Mouse (Mus musculus): ENCODE data around the gene Nop56.
A peak's percentile ranks its signal among the peaks of the same experiment; 100 is the strongest.

Gene Nop56

DNA sequence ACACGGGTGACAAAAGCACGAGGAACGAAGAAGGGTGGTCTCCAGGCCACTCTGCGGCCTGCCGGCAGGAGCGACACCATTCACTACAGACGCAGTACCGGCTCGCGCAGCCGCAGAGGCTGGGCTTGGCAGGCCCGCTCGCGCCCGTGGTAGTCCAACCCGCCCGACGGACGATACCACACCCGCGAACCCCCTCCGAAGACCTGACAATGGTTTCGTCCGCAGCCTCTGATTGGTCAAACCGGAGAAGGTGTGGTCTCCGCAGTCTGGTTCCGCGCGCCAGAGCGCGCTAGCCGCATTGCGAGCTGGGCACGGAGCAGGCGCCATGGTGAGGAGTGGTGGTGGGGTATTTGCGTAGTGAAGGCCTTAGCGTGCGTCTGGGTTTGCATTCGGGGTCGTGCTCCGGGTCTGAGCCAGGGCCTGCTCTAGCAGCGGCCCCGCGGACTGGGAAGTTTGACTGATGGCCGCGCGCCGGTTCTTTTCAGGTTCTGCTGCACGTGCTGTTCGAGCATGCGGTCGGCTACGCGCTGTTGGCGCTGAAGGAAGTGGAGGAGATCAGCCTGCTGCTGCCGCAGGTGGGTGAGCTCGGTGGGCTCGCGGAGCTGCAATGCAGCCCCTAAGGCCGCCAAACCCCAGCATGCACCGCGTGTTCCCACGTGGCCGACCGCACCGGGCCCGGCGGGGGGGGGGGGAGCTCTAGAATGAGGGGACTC is at the start of gene Nop56:
Gene Nop56, plus strand, starts transcription at position 282 of the 713 bp plus-strand sequence.
- DNase-seq = peak; percentile 99 to 100

DNA sequence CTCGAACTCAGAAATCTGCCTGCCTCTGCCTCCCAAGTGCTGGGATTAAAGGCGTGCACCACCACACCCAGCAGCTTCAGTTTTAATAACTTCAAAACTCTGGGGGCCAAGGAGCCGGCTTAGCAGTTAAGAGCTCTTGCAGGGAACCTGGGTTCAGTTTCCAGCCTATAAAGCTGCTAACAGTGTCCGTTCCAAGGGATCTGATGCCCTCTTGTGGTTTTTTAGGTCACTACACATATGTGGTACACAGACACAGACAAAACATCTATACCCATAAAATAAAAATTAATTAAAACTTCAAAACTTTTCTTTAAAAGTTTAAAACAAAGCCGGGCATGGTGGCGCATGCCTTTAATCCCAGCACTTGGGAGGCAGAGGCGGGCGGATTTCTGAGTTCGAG is 27.3 kb upstream of the Nop56 start:
- peak; percentile 14 to 31 for DNase-seq

DNA sequence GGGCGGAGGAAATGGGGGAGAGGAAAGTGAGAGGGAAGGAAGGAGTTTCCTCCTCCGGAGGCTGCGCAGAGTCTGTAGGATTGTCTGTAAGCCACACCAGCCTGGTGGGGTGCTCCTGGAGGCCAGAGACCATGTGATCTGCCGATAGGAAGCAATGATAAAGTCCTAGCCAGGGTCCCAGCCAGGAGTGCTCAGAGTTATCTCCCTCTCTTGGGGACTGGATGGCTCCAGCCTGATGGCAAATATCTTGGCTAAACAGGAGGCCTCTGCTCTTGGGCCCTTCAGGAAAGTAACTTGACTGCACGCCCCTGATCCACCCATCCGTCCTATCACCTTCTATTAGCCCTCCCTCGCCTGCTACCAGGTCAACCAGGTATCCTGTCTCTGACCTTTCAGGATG is 26.0 kb upstream of the Nop56 start:
- no peak for DNase-seq

DNA sequence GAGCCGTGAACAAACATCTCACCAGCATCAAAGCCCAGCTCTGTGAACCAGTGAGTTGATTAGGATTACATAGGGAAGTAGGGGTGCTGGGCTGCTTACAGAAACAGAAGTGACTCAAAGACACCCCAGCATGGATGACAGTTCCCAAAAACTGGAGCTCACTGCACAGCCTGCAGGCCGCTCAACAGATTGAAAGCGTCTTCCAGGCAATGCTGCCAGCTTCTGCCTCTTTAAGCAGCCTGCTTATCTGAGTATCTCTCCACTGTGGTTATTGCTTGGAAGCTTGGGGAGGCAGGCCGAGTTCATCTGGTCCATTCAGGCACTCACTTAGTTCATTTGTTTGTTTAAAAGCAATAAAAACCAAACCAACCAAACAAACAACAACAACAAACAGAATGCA is 17.5 kb upstream of the Nop56 start:
- DNase-seq = no peak

DNA sequence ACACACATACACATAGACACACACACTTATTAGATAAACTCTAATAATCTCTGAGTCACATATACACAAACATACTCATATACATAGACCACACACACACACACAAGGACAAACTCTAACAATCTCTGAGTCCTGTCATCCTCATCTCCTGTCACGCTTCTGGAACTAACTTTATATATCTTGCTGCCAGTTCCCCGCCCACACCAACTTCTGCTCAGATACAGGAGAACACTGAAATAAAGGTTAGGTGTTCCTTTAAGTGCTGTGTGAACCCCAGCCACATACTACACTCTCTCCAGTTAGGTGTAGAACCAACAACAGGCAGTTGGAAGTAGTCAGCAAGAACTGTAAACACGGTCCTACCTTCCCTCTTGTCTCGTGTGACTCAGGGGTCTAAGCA is 13.4 kb upstream of the Nop56 start:
- no peak for DNase-seq

DNA sequence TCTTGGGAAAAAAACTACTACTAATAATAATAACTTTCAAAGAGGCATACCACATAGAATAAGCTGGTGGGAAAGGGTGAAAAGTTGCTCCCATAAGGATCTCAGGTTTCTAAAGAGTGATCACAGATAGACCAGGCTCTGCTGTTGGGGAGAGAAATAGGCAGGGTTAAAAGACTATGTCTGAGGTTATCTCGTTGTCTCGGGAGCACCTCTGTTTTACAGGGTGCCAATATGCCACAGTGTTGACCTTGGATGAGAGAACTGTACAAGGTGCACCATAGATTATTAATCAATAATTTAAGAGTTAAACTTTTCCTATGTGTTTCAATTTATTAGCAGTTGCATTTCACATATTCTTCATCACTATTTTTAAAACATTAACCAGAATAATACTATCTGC is 12.3 kb upstream of the Nop56 start:
- DNase-seq = no peak

DNA sequence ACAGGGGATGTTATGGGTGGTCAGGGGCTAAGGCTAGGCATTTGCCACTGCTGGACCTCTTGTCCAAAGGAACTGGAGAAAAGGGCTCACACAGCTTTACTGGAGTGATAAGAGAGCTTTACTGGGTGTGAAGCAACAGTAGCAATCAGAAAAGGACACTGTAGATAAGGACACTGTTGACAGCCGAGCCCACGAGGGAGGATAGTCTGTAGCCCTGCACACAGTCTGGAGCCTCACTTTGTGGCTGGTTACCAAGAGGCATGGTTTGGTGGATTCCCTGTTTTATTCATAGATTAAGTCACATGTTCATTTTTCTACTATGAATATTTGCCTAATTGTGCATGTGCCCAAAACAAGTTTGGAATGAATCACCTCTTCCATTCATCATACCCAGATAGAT is 11.8 kb upstream of the Nop56 start:
- no peak for DNase-seq

DNA sequence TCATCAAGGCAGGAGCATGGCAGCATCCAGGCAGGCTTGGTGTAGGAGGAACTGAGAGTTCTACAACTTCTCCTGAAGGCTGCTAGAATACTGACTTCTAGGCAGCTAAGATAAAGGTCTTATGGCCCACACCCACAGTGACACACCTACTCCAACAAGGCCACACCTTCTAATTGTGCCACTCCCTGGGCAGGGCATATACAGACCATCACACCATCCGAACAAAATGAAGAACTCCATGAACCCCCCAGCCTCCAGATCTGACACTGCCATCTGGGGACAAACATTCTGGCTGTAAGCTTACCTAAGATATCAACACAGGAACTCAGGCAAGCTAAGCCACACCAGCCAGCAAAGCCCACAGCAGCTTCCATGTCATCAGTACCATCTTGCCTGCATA is 8.7 kb upstream of the Nop56 start:
- no peak for DNase-seq

DNA sequence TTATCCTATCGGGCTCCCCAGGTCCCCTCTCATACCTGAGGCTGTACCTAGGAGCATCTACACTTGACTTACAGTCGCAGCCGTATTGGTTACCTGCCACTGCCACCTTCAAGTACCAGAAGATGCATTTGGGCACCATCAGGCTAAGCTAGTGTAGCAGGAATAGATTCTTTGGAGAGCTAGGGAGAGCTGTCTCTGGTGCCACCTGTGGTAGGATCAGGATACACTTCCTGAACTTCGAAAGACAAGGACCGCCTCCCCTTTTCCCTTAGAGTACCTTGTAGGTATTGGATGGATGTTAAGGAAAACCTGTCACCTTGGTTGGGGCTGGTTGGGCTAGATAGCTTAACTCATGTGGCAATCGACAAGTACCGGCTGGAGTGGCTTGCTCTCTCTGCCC is 6.2 kb upstream of the Nop56 start:
- DNase-seq = no peak

DNA sequence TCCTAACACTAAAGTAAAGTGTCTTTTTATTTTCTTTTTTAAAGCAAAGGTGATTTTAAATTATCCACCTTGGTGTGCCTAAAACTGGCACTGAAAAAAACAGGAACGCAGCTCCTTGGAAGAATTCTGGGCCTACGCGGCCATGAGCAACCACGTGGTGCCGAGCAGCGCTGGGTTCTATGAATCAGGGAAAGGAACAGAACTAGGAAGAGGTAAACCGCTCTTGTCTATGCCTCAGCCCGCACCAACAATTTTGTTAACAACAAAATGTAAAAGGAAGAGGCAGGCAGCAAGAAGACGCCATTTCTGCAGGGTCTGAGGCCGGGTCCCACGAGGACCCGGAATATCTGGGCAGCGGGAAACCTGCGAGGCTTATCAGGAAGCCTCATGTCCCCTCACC is 498 bp upstream of the Nop56 start:
- DNase-seq = no peak

DNA sequence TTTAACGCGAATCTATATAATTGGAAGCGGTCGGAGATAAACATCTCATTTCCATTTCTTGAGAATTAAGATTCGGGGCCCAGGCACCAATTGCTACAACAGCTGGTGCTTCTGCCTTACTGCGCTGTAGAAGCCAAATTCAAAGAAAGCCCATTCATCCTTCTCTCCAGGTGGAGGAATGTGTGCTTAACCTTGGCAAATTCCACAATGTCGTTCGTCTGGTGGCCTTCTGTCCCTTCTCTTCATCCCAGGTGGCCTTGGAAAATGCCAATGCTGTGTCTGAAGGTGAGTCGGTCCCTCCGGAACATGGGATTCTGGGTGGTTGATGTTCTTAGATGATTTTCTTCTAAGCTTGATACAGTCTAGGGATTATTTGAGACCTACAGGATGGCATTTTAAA is 632 bp downstream of the Nop56 start:
- no peak for DNase-seq

DNA sequence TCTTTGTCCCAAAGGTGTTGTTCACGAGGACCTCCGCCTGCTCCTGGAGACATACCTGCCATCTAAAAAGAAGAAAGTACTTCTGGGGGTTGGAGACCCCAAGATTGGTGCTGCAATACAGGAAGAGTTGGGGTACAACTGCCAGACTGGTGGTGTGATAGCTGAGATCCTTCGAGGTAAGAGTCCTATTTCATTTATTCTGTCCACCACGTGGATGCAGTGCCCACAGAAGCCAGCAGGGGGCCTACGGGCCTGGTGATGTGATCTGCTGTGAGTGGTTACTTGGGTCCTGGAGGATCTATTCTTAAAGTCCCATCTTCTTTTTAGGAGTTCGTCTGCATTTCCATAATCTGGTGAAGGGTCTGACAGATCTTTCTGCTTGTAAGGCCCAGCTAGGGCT is 1.4 kb downstream of the Nop56 start:
- DNase-seq = peak; percentile 44 to 69

DNA sequence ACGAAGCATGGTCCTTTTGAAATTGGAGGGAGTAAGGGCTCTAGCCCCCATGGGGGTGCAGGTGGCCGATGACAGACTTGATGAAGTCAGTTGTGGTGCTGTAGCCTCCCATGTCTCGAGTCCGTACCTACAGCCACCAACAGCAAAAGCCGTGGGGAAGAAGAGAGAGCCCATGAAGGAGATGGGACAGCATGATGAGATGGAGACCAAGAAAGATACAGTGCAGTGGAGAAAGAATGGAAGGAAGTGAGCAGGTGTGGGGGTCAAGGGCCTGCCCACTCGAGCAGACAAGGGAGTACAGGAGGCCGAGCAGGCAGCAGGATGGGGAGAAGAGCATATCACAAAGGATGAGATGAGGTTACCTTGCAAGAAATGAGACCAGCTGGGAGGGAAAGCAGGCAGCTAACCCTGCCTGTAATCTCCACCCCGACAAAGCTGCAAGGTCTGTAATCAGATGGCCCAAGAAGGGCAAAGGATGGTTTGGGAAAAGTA is 5.4 kb downstream of the Nop56 start:
- no peak for DNase-seq

DNA sequence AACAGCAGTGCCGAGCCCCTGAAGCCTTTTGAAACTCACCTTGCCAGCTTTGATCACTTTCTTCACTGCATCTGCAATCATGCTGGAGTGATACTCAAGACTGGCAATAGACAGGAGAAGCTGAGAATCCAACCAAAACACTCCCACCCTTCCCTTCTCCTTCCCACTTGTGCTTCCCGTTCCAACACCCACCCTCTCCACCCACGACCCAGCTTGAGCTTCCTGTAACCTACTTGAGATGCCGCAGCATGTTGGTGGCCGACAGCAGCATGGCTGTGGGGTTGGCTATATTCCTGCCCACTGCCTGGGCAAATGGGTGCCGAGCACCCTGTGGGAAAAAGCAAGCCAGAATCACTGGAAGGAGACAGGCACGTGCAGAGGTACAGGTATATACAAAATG is 6.0 kb downstream of the Nop56 start:
- no peak for DNase-seq

DNA sequence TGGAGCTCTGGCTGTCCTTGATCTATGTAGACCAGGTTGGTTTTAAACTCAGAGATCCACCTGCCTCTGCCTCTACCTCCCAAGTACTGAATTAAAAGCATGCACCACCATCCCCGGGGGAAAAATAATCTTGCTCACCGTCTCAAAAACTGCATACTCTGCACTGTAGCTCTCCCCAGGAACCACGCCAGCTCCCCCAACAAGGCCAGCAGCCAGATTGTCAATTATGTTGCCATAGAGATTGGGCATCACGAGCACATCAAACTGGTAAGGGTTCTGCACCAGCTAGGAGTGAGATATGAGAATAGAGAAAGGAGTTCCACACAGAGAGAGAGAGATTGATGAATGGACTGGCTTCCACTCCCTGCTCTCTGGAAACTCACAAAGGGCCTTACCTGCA is 6.6 kb downstream of the Nop56 start:
- no peak for DNase-seq

DNA sequence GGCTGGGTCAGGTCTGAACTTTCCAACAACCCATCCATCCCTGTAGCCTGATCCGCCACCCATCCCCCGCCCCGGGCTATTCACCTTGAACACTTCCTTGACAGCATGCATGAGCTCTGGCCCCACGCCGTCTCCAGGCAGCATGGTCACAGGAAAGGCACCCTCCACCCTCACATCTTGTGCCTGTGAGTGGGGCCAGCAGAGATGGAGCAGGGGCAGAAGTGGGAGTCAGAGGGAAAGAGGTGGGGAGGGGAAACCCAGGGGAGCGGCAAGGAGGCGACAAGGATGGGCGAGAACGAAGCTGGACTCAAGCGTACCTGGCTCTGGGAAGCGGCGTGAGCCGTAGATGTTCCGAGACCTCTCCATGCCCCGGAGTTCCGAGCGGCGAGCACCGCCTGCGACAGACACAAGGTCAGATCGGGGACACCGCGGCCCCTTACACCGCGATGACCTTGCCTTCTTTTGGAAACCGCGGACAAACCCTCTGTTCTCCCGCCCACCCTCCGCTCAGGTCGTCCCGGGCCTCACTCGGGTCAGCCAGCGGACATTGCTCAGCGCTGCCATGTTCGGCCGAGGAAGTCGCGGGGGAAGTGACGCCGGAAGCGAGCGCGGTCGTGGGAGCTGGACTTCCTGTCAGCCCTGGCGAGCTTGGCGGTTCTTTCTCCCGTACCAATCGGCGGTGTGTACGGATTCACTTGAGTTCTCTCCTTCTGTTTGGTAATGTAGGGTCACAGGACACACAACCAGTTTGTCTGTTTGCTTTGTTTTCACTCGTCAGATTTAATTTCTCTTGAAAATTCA is 9.8 kb downstream of the Nop56 start, which contains the start of gene Idh3b:
Gene Idh3b, minus strand, starts transcription at position 694 of the 801 bp plus-strand sequence.
- DNase-seq = peak; percentile 94 to 96

DNA sequence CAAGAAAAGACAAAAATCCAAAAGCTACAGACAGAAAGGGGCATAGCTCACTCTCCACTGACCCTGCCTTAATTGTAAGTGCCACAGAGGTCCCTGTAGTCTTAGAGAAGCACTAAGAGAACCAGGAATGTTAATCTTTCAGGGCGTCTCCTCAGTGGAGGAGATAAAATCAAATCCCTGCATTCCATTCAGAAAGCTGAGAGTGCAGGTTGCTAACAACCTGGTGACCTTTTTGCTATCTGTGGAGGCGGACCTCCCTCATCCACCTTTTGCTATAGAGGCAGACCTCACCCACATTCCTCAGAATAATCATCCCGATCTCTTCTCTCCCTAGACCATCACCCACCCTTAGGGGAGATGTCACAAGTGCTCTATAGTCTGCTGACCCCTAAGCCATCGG is 14.9 kb downstream of the Nop56 start:
- no peak for DNase-seq

DNA sequence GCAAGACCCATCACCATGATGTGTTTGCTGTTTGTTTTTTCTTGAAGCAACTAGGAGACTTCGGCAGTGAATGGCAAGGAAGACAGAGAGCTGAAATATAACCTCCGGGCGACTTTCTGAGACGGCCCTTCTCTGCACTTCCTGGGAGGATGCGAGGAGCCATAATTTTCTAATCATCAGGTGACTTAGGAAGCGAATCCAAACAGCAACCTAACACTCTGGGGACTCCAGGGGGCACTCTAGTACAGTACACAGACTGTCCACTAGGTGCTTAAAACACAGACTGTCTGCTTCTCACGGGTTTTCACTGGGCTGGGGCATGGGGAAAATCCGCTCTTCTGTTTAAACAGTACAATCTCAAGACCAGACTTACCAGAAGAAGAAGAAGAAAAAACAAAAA is 17.2 kb downstream of the Nop56 start:
- DNase-seq = peak; percentile 69 to 82

DNA sequence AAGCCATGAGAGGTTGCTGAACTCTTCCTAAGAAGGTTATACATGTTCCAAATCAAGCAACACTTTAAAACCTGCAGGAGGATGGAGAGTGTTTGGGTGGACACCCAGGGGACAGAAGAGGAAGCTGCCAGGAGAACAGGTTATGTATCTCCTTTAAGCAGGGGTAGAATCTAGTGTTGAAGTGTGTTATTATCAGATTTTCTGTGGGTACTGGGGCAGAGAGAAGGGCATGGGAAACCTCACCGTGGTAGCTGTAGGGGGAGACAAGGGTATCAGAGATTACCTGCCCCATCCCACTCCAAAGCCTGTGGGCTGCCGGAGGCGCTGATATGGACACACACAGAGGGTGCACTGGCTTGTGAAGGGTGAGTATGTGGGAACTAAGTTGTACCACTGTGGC is 18.8 kb downstream of the Nop56 start:
- DNase-seq = no peak

DNA sequence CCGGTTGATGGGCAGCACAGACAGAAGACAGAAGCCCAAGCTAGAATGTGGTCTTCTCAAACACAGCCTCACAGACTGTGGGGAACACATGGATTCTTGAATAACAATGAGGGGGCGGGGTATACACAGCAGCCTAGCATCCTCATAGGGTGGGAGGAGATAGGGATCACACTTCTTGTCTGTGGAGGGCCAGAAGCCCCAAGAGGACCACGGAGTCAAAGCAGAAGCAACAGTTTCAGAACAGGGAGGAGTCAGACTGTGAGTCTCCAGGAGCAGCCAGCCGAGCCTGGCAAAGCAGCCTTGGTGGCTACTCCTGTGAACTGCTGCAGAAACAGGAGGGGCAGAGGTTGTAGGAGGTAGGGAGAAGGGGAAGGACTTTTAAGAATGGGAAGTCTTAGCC is 19.3 kb downstream of the Nop56 start:
- no peak for DNase-seq

DNA sequence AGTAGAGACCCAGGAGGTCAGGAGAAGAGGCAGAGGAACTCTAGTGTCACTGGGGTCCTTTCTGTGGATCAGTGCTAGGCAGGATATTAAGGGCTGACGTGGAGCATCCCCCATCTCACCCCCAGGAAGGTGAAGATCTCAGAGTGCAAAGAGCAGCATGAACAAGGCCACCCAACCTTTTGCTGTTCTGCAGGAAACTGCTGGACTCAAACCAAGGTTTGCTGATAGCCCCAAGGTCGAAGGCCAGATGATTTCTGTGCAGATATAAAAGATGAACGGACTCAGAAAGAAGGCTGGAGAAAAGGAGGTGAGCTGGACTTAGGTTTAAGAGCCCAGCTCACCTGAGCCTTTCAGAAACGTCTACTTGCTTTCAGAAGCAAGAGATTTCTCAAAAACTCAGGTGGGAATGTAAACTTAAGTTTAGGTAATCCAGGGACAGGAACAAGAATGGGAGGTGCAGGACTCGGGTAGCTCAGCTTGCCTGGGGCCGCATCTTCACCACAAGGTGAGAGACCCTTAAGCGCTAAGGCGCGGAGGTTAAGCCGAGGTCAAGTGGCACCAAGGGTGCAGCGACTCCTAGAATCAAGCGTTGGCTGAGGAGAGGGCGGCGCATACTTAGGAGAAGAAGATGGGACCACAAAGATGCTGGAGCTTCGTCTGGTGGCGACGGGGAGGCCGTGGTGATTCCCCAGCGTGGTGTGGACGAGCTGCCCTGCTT is 20.1 kb downstream of the Nop56 start:
- DNase-seq = no peak

DNA sequence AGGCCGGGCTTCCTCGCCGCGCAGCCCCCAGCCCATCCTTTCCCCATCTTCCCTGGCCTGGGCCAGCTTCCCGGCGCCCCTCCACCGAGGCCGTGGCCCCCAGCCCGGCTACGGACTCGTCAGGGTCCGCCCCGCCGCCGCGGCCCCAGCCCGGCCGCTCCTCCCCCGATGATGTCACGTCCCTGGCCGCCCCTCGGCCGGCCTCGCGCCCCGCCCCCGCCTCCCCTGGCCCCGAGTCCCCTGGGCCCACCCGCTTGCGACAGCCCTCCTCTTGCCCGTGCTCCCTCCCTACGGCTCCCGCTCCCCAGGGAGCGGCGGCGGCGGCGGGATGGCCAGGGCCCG is 20.7 kb downstream of the Nop56 start, which contains the start of gene Ebf4:
Gene Ebf4, plus strand, starts transcription at position 234 of the 342 bp plus-strand sequence.
- DNase-seq = peak; percentile 49 to 70

DNA sequence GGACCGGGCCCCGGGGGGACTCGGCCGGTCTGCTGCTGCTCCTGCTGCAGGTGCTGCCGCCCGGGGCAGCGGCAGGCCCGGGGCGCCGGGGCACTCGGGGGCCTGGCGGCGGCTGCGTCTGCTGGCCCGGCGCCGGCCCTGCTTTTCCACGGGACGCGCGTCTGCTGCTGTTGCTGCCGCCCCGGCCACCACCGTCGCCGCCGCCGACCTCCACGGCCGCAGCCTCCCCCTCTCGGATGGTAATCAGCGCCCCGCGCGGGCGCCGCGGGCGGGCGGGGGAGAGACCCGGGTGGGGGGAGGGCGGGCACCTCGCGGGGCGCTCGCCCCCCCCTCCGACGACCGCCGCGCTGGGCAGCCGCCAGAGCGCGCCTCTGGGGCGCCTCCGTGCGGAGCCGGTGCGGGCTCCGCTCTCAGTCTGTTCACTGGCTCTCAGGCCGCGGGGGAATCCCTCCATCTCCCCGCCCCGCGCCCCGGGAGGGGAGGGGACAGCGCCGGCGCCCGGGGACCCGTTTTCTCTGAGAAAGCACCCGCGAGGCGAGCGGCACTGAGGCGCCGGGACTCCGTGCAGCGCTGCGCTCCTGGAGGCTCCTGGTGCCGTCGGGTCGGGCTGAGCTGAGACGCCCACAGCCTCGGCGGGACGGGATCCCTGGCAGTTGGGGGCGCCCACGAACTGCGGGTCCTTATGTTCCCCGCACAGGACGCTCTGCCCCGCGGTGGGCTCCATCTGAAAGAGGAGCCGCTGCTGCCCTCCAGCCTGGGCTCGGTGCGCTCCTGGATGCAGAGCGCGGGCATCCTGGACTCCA is 21.3 kb downstream of the Nop56 start:
- DNase-seq = peak; percentile 54 to 64

All from cerebellum, postnatal 25 days (tissue).